Mouse (Mus musculus) liver, postnatal 0 days (tissue): ENCODE data around the gene Tent4a.

Experiments used
- CTCF ChIP-seq: sonication (generic); IDR thresholded peaks from 2 replicates; pipeline ENCODE4 v1.5.1; 2016; ENCODE audit warnings: antibody characterized with exemption, low read depth
- EP300 ChIP-seq: IDR thresholded peaks from 2 replicates; pipeline ENCODE4 v1.6.1; 2016; ENCODE audit warnings: antibody characterized with exemption, low read depth, mild to moderate bottlenecking

- TF ChIP-seq CTCF, result no peak
- no peak for TF ChIP-seq EP300
Measured at GRCm38 (mm10) chr13:69583591-69583990, 49.2 kb upstream of the Tent4a start.
